Mouse (Mus musculus) c-Kit-positive CD71-positive TER-119-positive erythroid progenitor cells, embryonic 14.5 days (primary cell): Measurements from ENCODE around the gene Gm6793.

Experiments
- DNase-seq: peaks from one replicate; pipeline ENCODE4 v3.0.0-alpha.2; 2013; ENCODE audit warnings: low spot score

Gene Gm6793

DNA sequence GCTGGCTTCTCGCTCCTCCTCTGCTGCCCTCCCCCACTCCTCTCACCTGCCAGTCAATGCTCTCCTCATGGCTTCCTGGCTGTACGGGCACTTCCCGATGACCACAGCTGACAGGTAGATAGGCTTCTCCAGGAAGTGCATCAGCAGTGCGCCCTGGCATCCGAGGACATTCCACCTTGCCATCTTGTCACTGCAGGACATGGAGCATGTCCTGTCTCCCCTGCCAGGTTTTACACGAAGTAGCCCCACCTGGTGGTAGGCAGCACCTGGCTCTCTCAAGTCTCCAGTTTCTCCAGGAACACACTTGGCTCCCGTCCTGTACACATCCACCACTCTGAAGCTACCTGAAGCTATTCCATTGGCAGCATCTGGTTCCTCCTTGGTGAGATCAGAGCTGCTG lies 32.7 kb downstream of the Gm6793 start:
- no peak for DNase-seq

DNA sequence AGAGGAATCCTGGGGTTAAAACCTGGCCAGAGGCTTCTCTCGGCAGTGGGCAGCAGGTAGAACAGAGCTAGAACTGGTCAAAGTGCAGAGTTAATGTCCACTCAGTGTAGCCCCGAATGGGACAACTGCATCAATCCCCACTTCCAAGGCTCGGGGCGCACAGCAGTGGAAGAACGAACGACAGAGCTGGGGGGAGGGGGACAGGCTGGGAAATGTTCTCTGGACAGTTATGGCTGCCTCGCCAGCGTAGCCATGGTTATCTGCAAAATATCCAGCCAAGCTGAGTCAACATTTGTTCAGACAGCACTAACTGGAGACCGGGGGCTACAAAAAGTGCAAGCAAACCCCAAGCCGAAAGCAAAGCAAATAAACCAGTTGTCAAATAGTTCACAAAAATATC lies 36.7 kb downstream of the Gm6793 start:
- DNase-seq = no peak

DNA sequence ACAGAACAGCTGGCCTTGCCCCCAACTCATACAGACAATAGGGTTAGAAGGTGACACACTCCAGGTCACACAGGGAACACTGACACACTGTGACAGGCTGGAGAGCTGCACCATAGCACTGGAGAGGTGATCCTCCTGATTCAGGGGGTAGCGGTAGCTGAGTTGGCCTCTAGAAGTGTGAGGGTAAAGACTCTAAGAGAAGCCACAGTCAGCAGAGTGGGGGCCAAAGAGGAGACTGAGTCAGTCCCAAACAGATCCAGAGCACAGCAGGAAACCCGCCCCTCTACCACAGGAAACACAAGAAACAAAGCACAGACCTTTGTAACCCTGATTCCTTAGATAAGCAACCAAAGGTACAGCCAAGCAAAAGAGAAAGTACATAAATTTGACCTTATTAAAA lies 38.5 kb downstream of the Gm6793 start:
- DNase-seq = no peak

DNA sequence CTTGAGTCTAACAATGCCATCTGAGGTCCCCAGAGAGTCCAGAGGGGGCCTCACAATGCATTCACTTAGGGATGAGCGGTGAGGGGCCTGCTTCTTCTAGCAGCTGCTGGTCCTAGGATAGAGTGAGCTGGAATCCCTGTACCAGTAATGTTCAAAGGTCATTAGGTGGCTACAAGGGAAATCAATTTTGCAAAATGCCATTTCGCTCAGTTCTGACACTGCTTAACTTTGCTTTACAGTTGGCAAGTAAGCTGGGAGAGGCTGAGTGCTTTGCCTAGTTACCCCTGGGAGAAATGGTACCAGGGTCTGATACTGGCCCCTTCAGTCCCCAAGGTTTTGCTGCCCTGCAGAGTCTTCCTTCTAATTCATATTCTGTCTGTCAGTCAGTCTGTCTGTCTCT lies 39.1 kb downstream of the Gm6793 start:
- DNase-seq = no peak

DNA sequence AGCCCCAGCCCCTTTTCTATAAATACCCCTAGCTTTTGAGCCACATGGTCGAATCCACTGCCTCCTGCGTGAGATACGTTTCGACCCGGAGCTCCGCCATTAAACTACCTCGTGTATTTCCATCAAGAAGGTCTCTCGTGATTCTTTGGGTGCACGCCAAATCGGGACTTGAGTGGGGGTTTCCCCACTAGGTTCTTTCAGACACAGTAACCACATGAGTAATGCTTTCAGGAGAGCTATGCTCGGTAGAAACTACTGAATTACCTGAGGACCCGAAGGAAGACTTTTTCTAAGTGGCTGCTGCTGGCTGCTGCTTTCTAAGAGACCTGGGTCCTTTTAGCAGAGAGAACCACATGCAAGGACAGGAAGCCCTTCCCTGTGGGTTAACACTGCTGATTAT lies 40.7 kb downstream of the Gm6793 start:
- no peak for DNase-seq

DNA sequence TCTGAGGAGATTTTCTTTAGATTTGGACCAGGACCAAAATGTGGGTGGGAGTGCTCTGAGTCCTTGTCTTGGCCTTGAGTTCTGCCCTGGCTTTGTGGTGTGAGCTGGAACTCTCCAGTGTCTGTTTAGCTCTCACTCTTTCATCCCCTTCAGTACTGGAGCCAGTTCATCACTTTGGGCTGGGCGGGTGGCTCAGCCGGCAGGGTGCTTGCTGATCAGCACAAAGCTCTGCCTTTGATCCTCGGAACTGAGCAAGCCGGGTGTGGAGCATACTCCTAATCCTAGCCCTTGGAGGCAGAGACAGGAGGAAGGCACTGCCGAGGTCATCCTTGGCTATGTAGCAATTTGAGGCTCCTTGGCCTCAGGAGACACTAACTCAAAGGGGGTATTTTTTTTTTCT lies 45.8 kb downstream of the Gm6793 start:
- DNase-seq = no peak

DNA sequence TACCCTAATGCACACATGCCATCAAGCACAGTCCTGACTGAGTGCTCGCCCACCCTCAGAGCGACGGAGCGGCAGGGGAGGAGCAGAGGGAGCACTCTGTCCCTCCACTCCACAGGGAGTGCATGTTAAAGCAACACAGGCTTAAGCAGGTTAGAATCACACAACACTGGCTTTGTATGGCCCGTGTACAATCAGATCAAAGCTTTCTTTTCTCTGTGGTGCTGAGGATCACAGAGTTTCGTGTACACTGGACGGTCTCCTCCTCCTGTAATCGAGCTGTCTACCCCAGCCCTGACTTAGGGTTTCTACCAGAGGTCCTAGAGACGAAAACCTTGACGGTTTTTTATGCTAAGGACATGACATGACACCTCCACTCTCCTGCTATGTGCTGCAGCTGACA lies 46.3 kb downstream of the Gm6793 start:
- no peak for DNase-seq

DNA sequence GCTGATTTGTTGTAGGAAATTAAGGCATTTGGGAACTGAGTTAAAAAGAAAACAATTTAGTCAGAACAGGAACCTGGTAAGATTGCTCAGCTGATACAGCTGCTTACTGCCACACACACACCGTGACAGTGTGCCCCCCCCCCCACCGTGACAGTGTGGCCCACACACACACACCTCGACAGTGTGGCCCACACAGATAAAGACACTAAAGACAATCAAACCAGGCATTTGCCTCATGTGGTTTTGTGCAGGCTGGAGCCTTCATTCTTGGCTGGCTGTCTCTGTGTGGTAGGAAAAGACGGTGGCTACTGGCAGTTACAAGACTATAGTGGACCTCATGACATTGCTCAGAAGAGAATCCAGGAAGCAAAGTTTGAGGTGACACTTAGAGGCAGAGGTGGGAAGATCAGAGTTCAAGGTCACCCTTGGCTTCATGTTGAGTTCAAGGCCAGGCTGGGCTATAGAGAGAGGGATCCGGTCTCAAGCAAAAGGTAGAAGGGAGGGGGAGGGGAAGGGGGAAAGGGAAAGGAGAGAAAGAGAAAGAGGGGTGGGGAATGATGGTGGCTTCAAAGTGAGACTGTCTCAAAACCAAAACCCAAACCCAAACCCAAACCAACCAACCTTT lies 47.5 kb downstream of the Gm6793 start:
- DNase-seq = no peak

DNA sequence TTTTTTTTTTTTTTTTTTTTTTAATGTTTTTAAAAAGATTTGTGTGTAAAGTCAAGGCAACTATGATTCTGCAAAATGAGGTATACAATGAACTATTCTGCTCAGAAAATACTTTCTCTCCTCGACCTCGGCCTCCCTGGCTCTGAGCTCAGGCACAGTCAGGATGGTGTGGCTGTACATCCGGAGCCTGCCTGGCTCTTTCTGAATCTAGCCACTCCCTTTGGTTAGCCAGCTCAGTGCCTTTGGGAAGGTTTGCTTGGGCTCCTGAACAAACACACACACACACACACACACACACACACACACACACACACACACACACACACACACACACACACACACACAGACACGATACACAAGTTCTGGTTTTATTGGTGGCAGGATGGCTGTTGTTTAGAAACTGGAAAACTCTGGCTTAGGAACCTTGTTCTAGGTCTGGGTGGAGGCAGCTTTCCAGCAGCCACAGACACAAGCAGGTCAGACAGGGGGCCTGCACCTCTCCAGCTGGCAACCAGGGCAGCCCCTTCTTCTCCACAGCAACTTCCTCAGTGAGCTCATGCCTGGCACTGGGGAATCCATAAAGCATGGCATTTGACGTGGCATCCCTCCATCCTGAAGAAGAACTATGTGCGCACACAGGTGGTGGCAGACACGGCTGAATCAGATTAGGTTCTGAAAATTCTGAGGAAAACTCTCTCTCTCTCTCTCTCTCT lies 49.8 kb downstream of the Gm6793 start:
- no peak for DNase-seq

DNA sequence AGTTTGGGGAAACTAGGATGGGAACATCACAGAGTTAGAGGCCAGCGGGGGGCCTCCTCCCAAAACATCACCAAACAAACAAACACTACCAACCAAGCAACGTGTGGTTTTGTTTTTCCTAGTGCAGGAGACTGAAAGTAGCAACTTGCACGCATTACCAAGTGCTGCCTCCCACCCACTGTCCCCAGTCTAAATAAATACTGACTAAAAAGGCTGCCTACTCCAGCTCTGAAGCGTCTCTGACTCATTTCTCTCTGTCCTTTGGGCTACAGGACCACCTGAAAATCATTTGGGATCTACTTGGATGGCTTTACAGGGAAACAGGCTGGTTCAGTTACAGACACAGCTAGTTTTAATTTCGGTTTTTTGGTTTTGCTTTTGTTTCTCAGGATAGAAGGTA lies 50.5 kb downstream of the Gm6793 start:
- DNase-seq = no peak

DNA sequence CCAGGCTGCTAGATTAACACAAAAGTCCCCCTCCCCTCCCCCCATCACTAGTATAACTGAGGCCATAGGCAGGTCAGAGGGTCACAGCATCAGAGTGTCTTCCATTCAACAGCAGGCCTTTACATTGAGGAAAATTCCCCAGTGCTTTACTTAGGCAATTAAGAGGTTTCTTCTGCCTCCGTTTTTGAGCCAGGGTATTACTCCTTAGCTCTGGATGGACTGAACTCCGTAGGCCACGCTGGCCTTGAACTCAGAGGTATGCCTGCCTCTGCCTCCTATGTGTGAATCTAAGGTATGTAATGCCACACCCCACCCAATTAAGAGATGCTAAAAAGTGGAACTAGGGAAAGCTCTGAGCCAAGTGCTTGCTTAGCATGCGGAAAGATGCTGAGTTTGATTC lies 51.3 kb downstream of the Gm6793 start:
- DNase-seq = no peak
